Mouse (Mus musculus): ENCODE results near the gene Zfp60. TPM values are rescaled to one million over a fixed set of nuclear protein-coding genes. Genes with fewer than 3 reads are reported as not detected.

Gene Zfp60
- 92.5 and 99.3 TPM in 2 replicates for polyA plus RNA-seq (2014; fragmentation: Nextera tagmentation; extraction: Ambion mirVana)

DNA sequence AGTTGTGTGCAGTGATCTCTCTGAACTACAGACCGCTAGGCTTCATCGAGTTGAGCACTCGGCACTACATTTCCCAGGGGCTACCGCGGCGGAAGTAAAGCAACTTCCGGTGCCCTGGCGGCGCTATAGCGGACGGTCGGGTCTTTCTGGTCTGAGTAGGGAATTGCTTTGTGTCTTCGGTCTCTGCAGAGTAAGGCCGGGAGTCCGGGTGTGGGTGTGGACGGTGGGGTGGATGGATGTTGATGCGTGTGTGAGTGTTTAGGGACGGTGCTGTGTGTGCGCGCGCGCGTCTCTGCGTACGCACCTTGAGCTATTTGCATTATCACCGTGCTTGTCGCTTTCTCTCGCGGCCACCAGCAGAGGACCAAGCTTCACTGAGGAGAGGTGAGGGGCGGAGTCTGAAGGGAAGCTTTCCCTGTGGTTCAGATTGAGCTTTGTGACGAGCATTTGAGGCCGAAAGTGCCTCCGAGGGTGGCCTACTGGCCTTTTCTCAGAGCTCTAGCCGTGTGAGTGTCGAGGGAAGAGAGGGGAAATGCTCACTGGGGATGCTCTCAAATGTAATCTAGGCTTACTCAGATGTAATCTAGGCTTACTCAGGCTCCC, at the start of gene Zfp60:
Zfp60 (plus strand) TSS at position 109 of the 603 bp plus-strand sequence.
- peak; percentile 94 for DNase-seq (ENCODE audit: low spot score)
- Histone ChIP-seq H3K9ac (peak within 1 kb of the TSS; percentile 89), H3K27me3 (ENCODE audit: control insufficient read depth, insufficient read depth, low read length) (no peaks in the 10 kb centered on the region), H3K36me3 (replicated peaks; ENCODE audit: control insufficient read depth, insufficient read depth) (no peaks in the 10 kb centered on the region), H3K4me2 (replicated peaks) (peak within 1 kb of the TSS; percentile 91), H3K4me3 (replicated peaks; ENCODE audit: low read length) (peak within 1 kb of the TSS; percentile 64), H3K9me3 (ENCODE audit: control insufficient read depth, low read length) (no peaks in the 10 kb centered on the region), H3K4me1 (replicated peaks; ENCODE audit: control insufficient read depth, insufficient read depth, low read length) (peaks cover 32% of the 10 kb centered on the region), H3K27ac (peak within 1 kb of the TSS; percentile 99)
- WGBS: under 1% methylated on average over 35 of the region's 35 CpGs
- ATAC-seq (ENCODE audit: low FRiP score): peak; percentile 93

- Histone ChIP-seq H3K27ac (no peak overlapping the region), H3K9me3 (ENCODE audit: control insufficient read depth, low read length) (no peaks in the 10 kb centered on the region), H3K4me2 (replicated peaks) (no peak overlapping the region), H3K36me3 (replicated peaks; ENCODE audit: control insufficient read depth, insufficient read depth) (no peaks in the 10 kb centered on the region), H3K4me3 (replicated peaks; ENCODE audit: low read length) (no peak overlapping the region), H3K9ac (no peak overlapping the region), H3K27me3 (ENCODE audit: control insufficient read depth, insufficient read depth, low read length) (no peaks in the 10 kb centered on the region), H3K4me1 (replicated peaks; ENCODE audit: control insufficient read depth, insufficient read depth, low read length) (peaks cover 2% of the 10 kb centered on the region)
- 76% methylated on average over 2 of the region's 2 CpGs for WGBS
- ATAC-seq (ENCODE audit: low FRiP score) (no peak), DNase-seq (ENCODE audit: low spot score) (no peak)
Observed at GRCm38 (mm10) chr7:27683218-27683617, 48.0 kb upstream of the Zfp60 start.

DNA sequence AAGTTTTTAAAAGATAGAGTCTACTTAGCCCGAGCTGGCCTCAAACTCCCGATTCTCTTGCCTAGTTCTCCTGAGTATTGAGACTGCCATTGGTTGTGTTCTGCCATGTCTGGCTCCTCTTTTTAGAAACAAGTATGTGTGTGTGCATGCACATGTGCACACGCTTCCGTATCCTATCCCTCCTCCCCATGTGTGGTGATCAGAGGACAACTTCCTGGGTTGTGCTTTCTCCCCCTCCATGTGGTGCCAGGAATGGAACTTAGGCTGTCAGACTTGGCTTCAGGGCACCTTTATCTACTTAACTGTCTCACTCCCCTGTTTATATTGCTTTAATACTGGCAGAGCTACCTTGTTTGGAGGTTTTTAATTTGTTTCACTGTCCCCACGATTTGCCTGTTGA, 46.0 kb upstream of the Zfp60 start:
- H3K9ac ChIP-seq: peak overlapping the region; percentile 42
- peak overlapping the region; percentile 39 for H3K4me2 ChIP-seq (replicated peaks)
- H3K4me1 ChIP-seq (replicated peaks; ENCODE audit: control insufficient read depth, insufficient read depth, low read length): peaks cover 13% of the 10 kb centered on the region
- ATAC-seq (ENCODE audit: low FRiP score): no peak
- H3K9me3 ChIP-seq (ENCODE audit: control insufficient read depth, low read length): no peaks in the 10 kb centered on the region
- peak overlapping the region; percentile 2; the same call in 1 of the 2 replicates for H3K4me3 ChIP-seq (replicated peaks; ENCODE audit: low read length)
- H3K27me3 ChIP-seq (ENCODE audit: control insufficient read depth, insufficient read depth, low read length): no peaks in the 10 kb centered on the region
- H3K36me3 ChIP-seq (replicated peaks; ENCODE audit: control insufficient read depth, insufficient read depth): no peaks in the 10 kb centered on the region
- no peak for DNase-seq (ENCODE audit: low spot score)
- no peak overlapping the region for H3K27ac ChIP-seq
- 45% methylated on average over 5 of the region's 5 CpGs for WGBS

DNA sequence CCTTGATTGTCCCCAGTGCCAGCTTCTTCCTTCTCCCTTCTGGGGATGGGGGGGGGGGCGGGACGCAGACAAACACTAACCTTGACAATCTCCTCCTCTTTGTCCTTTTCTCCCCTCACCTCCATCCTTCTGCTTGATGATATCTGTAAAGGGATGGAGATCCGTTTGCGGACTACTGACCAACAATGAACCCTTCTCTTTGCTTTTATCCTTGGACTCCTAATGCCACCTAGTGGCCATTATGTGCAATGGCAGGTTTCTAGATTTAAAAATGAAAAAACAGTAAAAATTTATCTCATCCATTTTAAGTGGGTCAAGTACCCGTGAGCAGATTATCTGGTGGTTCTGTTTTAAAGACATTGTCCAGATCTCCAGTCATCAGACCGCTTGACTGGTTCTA, 45.5 kb upstream of the Zfp60 start:
- WGBS: 3% methylated on average over 6 of the region's 6 CpGs
- peak overlapping the region; percentile 39 for H3K4me2 ChIP-seq (replicated peaks)
- H3K4me3 ChIP-seq (replicated peaks; ENCODE audit: low read length): peak overlapping the region; percentile 2; the same call in 1 of the 2 replicates
- H3K4me1 ChIP-seq (replicated peaks; ENCODE audit: control insufficient read depth, insufficient read depth, low read length): peaks cover 13% of the 10 kb centered on the region
- H3K9me3 ChIP-seq (ENCODE audit: control insufficient read depth, low read length): no peaks in the 10 kb centered on the region
- DNase-seq (ENCODE audit: low spot score): peak; percentile 71
- no peaks in the 10 kb centered on the region for H3K27me3 ChIP-seq (ENCODE audit: control insufficient read depth, insufficient read depth, low read length)
- ATAC-seq (ENCODE audit: low FRiP score): no peak
- peak overlapping the region; percentile 42 for H3K9ac ChIP-seq
- H3K27ac ChIP-seq: no peak overlapping the region
- H3K36me3 ChIP-seq (replicated peaks; ENCODE audit: control insufficient read depth, insufficient read depth): no peaks in the 10 kb centered on the region

DNA sequence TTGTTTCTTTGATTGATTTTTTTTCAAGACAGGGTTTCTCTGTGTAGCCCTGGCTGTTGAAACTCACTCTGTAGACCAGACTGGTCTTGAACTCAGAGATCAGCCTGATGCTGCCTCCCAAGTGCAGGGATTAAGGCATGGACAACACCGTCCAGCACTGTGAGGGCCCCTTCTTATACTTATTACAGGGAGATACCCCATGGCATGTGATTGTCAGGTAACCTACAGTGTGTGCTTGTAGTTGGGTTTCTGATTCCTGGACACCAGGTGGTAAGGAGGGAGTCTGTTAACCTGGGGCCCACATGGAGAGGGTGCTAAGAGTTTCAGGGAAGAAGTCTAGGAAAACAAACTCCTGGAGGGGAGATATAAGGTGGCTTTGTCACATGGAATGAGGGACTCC, 44.1 kb upstream of the Zfp60 start:
- H3K9ac ChIP-seq: no peak overlapping the region
- no peak overlapping the region for H3K4me3 ChIP-seq (replicated peaks; ENCODE audit: low read length)
- no peaks in the 10 kb centered on the region for H3K27me3 ChIP-seq (ENCODE audit: control insufficient read depth, insufficient read depth, low read length)
- H3K27ac ChIP-seq: no peak overlapping the region
- H3K4me1 ChIP-seq (replicated peaks; ENCODE audit: control insufficient read depth, insufficient read depth, low read length): peaks cover 13% of the 10 kb centered on the region
- DNase-seq (ENCODE audit: low spot score): no peak
- ATAC-seq (ENCODE audit: low FRiP score): no peak
- no peak overlapping the region for H3K4me2 ChIP-seq (replicated peaks)
- H3K9me3 ChIP-seq (ENCODE audit: control insufficient read depth, low read length): no peaks in the 10 kb centered on the region
- no peaks in the 10 kb centered on the region for H3K36me3 ChIP-seq (replicated peaks; ENCODE audit: control insufficient read depth, insufficient read depth)
- WGBS: 86% methylated on average over 1 of the region's 1 CpGs

DNA sequence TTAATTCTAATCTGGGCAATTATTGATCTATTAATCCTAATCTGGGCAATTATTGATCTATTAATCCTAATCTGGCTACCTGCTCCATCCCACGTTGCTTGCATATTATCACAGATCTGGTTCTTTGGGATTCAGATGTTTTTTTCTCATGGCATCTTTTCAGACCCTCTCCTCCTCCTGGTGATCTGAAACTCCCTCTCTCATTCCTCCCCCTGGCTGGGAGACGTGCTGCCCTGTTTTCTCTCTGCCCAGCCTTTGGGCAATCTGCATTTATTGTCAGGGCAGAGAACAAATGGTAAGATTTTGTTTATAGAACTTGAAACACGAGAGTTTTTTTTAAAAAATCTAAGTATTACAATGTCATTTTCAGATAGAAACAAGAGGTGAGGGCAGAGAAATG, 43.4 kb upstream of the Zfp60 start:
- Histone ChIP-seq H3K36me3 (replicated peaks; ENCODE audit: control insufficient read depth, insufficient read depth) (no peaks in the 10 kb centered on the region), H3K4me3 (replicated peaks; ENCODE audit: low read length) (peak overlapping the region; percentile 41; the same call in 1 of the 2 replicates), H3K27me3 (ENCODE audit: control insufficient read depth, insufficient read depth, low read length) (no peaks in the 10 kb centered on the region), H3K27ac (no peak overlapping the region), H3K9ac (peak overlapping the region; percentile 66), H3K9me3 (ENCODE audit: control insufficient read depth, low read length) (no peaks in the 10 kb centered on the region), H3K4me2 (replicated peaks) (peak overlapping the region; percentile 86), H3K4me1 (replicated peaks; ENCODE audit: control insufficient read depth, insufficient read depth, low read length) (peaks cover 13% of the 10 kb centered on the region)
- DNase-seq (ENCODE audit: low spot score) (no peak), ATAC-seq (ENCODE audit: low FRiP score) (no peak)
- whole genome bisulfite sequencing: 66% methylated on average over 3 of the region's 3 CpGs

GRCm38 (mm10) chr7:27688246-27688788, 42.9 kb upstream of the Zfp60 start:
- peaks cover 13% of the 10 kb centered on the region for H3K4me1 ChIP-seq (replicated peaks; ENCODE audit: control insufficient read depth, insufficient read depth, low read length)
- no peaks in the 10 kb centered on the region for H3K9me3 ChIP-seq (ENCODE audit: control insufficient read depth, low read length)
- peak overlapping the region; percentile 86 for H3K4me2 ChIP-seq (replicated peaks)
- peak overlapping the region; percentile 66 for H3K9ac ChIP-seq
- DNase-seq (ENCODE audit: low spot score) (no peak), ATAC-seq (ENCODE audit: low FRiP score) (no peak)
- 31% methylated on average over 14 of the region's 14 CpGs for WGBS
- no peaks in the 10 kb centered on the region for H3K36me3 ChIP-seq (replicated peaks; ENCODE audit: control insufficient read depth, insufficient read depth)
- H3K27ac ChIP-seq: peak overlapping the region; percentile 83
- H3K4me3 ChIP-seq (replicated peaks; ENCODE audit: low read length): peak overlapping the region; percentile 41
- H3K27me3 ChIP-seq (ENCODE audit: control insufficient read depth, insufficient read depth, low read length): no peaks in the 10 kb centered on the region

- Histone ChIP-seq H3K9me3 (ENCODE audit: control insufficient read depth, low read length) (no peaks in the 10 kb centered on the region), H3K4me2 (replicated peaks) (peak within 1 kb of the TSS; percentile 86), H3K4me1 (replicated peaks; ENCODE audit: control insufficient read depth, insufficient read depth, low read length) (peaks cover 13% of the 10 kb centered on the region), H3K36me3 (replicated peaks; ENCODE audit: control insufficient read depth, insufficient read depth) (no peaks in the 10 kb centered on the region), H3K27me3 (ENCODE audit: control insufficient read depth, insufficient read depth, low read length) (no peaks in the 10 kb centered on the region), H3K9ac (peak within 1 kb of the TSS; percentile 66), H3K4me3 (replicated peaks; ENCODE audit: low read length) (peak within 1 kb of the TSS; percentile 41), H3K27ac (peak within 1 kb of the TSS; percentile 83)
- 1% methylated on average over 19 of the region's 19 CpGs for WGBS
- DNase-seq (ENCODE audit: low spot score) (peak; percentile 86), ATAC-seq (ENCODE audit: low FRiP score) (peak; percentile 98)
Observed at GRCm38 (mm10) chr7:27688815-27689612, 42.2 kb upstream of the Zfp60 start, which contains the start of gene Zfp607b. Gene Zfp607b (plus strand): TSS chr7:27689340.

- H3K27me3 ChIP-seq (ENCODE audit: control insufficient read depth, insufficient read depth, low read length): no peaks in the 10 kb centered on the region
- H3K36me3 ChIP-seq (replicated peaks; ENCODE audit: control insufficient read depth, insufficient read depth): 0 out of 2 replicates have a peak, but pooled peaks cover 6% of the 10 kb centered on the region
- 37% methylated on average over 5 of the region's 5 CpGs for WGBS
- no peak overlapping the region for H3K9ac ChIP-seq
- ATAC-seq (ENCODE audit: low FRiP score) (no peak), DNase-seq (ENCODE audit: low spot score) (peak; percentile 42)
- no peaks in the 10 kb centered on the region for H3K9me3 ChIP-seq (ENCODE audit: control insufficient read depth, low read length)
- no peak overlapping the region for H3K27ac ChIP-seq
- no peak overlapping the region for H3K4me2 ChIP-seq (replicated peaks)
- H3K4me3 ChIP-seq (replicated peaks; ENCODE audit: low read length): no peak overlapping the region
- H3K4me1 ChIP-seq (replicated peaks; ENCODE audit: control insufficient read depth, insufficient read depth, low read length): peaks cover 13% of the 10 kb centered on the region
Observed at GRCm38 (mm10) chr7:27691076-27691475, 40.1 kb upstream of the Zfp60 start.

Measured in hindbrain, embryonic 14.5 days (tissue).